Mouse (Mus musculus) forebrain, embryonic 15.5 days (tissue): Measurements from ENCODE around the gene Xrra1. TPM values are rescaled to one million over a fixed set of nuclear protein-coding genes. Genes with fewer than 3 reads are reported as not detected.

Source experiments
- ATAC-seq: fragments of 200-750 bp; cut with Nextera tagmentation; replicated peaks from 2 replicates; pipeline ENCODE4 v1.8.0; 2017; ENCODE audit warnings: mild to moderate bottlenecking, moderate TSS enrichment, moderate library complexity
- H3K27ac ChIP-seq: fragments of 300-500 bp; sonication (generic); replicated peaks from 2 replicates; pipeline ENCODE4 v1.5.1; 2015; ENCODE audit warnings: mild to moderate bottlenecking, inconsistent platforms
- H3K27me3 ChIP-seq: fragments of 300-500 bp; sonication (generic); 2 replicates; pipeline ENCODE4 v1.6.1; 2015; ENCODE audit warnings: inconsistent platforms
- H3K36me3 ChIP-seq: fragments of 300-500 bp; sonication (generic); 2 replicates; pipeline ENCODE4 v1.6.1; 2015; ENCODE audit warnings: mild to moderate bottlenecking, inconsistent platforms
- H3K4me1 ChIP-seq: fragments of 300-500 bp; sonication (generic); 2 replicates; pipeline ENCODE4 v1.6.1; 2015; ENCODE audit warnings: inconsistent platforms
- H3K4me2 ChIP-seq: fragments of 300-500 bp; sonication (generic); replicated peaks from 2 replicates; pipeline ENCODE4 v1.6.1; 2015; ENCODE audit warnings: mild to moderate bottlenecking, inconsistent platforms
- H3K4me3 ChIP-seq: fragments of 300-500 bp; sonication (generic); 2 replicates; pipeline ENCODE4 v1.5.1; 2015; ENCODE audit warnings: mild to moderate bottlenecking, inconsistent platforms
- H3K9ac ChIP-seq: fragments of 300-500 bp; sonication (generic); replicated peaks from 2 replicates; pipeline ENCODE4 v1.6.1; 2015; ENCODE audit warnings: mild to moderate bottlenecking, inconsistent platforms
- H3K9me3 ChIP-seq: fragments of 300-500 bp; sonication (generic); 2 replicates; pipeline ENCODE4 v1.6.1; 2016; ENCODE audit warnings: inconsistent platforms
- WGBS: fragments of 180-500 bp; shearing (Covaris S2); methylation state at CpG from one replicate; pipeline ENCODE4 v1.1.7; 2015; ENCODE audit warnings: mixed read lengths; 5-methylcytosine and 5-hydroxymethylcytosine counted together
- polyA plus RNA-seq: library from polyadenylated mRNA; unstranded; fragments of >200 nt; fragmentation: Nextera tagmentation; extraction: Ambion mirVana; gene quantifications from 2 replicates; pipeline ENCODE4 v1.2.1, GENCODE M21; 2015

Gene Xrra1
- polyA plus RNA-seq, 1 experiment from 2014 or later = 0.65 TPM

GRCm38 (mm10) chr7:99965020-99965841 lies 106.3 kb downstream of the Xrra1 start:
- Histone ChIP-seq H3K9ac (peak overlapping the region; percentile 11; the same call in 1 of the 2 replicates), H3K9me3 (no peaks in the 10 kb centered on the region), H3K36me3 (no peaks in the 10 kb centered on the region), H3K4me3 (peak overlapping the region; percentile 10; the same call in 1 of the 2 replicates), H3K27me3 (no peaks in the 10 kb centered on the region), H3K27ac (peak overlapping the region; percentile 89), H3K4me2 (peak overlapping the region; percentile 22), H3K4me1 (peaks cover 50% of the 10 kb centered on the region)
- peak; percentile 61 for ATAC-seq
- WGBS = 32% methylated on average over 9 of the region's 9 CpGs

GRCm38 (mm10) chr7:99966011-99966721 lies 107.2 kb downstream of the Xrra1 start:
- H3K27ac ChIP-seq = peak overlapping the region; percentile 89
- peaks cover 51% of the 10 kb centered on the region for H3K4me1 ChIP-seq
- no peaks in the 10 kb centered on the region for H3K27me3 ChIP-seq
- H3K9ac ChIP-seq = no peak overlapping the region
- no peaks in the 10 kb centered on the region for H3K36me3 ChIP-seq
- H3K9me3 ChIP-seq = no peaks in the 10 kb centered on the region
- ATAC-seq = peak; percentile 48
- WGBS = 29% methylated on average over 9 of the region's 9 CpGs
- no peak overlapping the region for H3K4me2 ChIP-seq
- H3K4me3 ChIP-seq = no peak overlapping the region

Other genes with a start within 250 kb of the Xrra1 start
- 0.49 and 0.50 TPM in 2 replicates for gene Tpbgl, start 232.0 kb upstream of the Xrra1 start, polyA plus RNA-seq
- gene Slco2b1, start 147.8 kb upstream of the Xrra1 start, polyA plus RNA-seq = 4.5 and 4.9 TPM in 2 replicates
- not detected in 2 replicates for gene Olfr520, start 128.8 kb upstream of the Xrra1 start, polyA plus RNA-seq
- not detected in 2 replicates for gene Olfr521, start 95.6 kb upstream of the Xrra1 start, polyA plus RNA-seq
- gene Neu3, start 30.7 kb upstream of the Xrra1 start, polyA plus RNA-seq = 1.6 and 1.9 TPM in 2 replicates
- 293 and 294 TPM in 2 replicates for gene Spcs2, start 4.3 kb downstream of the Xrra1 start, polyA plus RNA-seq
- 5.1 TPM in 2 replicates for gene Rnf169, start 121.3 kb downstream of the Xrra1 start, polyA plus RNA-seq
- not detected in 2 replicates for gene Chrdl2, start 147.1 kb downstream of the Xrra1 start, polyA plus RNA-seq